Mouse (Mus musculus) heart, postnatal 10 days (tissue): ENCODE measurements around the gene Col20a1. TPM values are rescaled to one million over a fixed set of nuclear protein-coding genes. Genes with fewer than 3 reads are reported as not detected.

Experiments
- DNase-seq, 2 experiments: peaks; one replicate each; pipeline ENCODE4 v3.0.0; 2021
- intact Hi-C: fragments of 180-260 bp; cut with DNase I; formaldehyde crosslinking; loops from one replicate; pipeline ENCODE4 v1.15.1; 2025
- total RNA-seq, 2 experiments: library from RNA; stranded (reverse); gene quantifications; 2 replicates each; pipeline ENCODE4 v1.2.3; 2021

Gene Col20a1
- total RNA-seq: under 1 TPM; 0.62 to 0.92 TPM

- intact Hi-C loops: no loop called here
- DNase-seq: no peak
These were observed at the start of gene Col20a1 for GRCm38 (mm10) chr2:180986449-180986848. Gene Col20a1, plus strand, starts transcription at chr2:180986535.

GRCm38 (mm10) chr2:180940187-180940586 is 46.1 kb upstream of the Col20a1 start:
- intact Hi-C loops: no loop called here
- DNase-seq: no peak

- no peak for DNase-seq
- intact Hi-C loops: no loop called here
These were observed 44.5 kb upstream of the Col20a1 start for GRCm38 (mm10) chr2:180941869-180942268.

- no peak for DNase-seq
- intact Hi-C loops: no loop called here
These were observed 36.4 kb upstream of the Col20a1 start for GRCm38 (mm10) chr2:180949947-180950346.

GRCm38 (mm10) chr2:180952731-180953171 is 33.6 kb upstream of the Col20a1 start:
- intact Hi-C loops: no loop called here
- peak in 1 of 2 experiments; percentile 20 for DNase-seq

- DNase-seq: no peak
- intact Hi-C loops: no loop called here
These were observed 32.7 kb upstream of the Col20a1 start for GRCm38 (mm10) chr2:180953638-180954037.

- DNase-seq: peak; percentile 54 to 57
- intact Hi-C loops: no loop called here
These were observed 32.0 kb upstream of the Col20a1 start, which contains the start of gene Nkain4 for GRCm38 (mm10) chr2:180954061-180955047. Gene Nkain4, minus strand, starts transcription at chr2:180954699.

- no peak for DNase-seq
- intact Hi-C loops: no loop called here
These were observed 26.7 kb upstream of the Col20a1 start for GRCm38 (mm10) chr2:180959605-180960004.

GRCm38 (mm10) chr2:180960187-180960586 is 26.1 kb upstream of the Col20a1 start:
- no peak for DNase-seq
- intact Hi-C loops: no loop called here

GRCm38 (mm10) chr2:180962616-180963308 is 23.6 kb upstream of the Col20a1 start:
- intact Hi-C loops: loop anchor here (1.0 kb wide), 1 partner anchor 37 kb away; no protein-coding TSS in a partner anchor
- DNase-seq: no peak

- peak; percentile 69 to 82 for DNase-seq
- intact Hi-C loops: loop anchor here (1.0 kb wide), 1 partner anchor 39 kb away; no protein-coding TSS in a partner anchor
These were observed 22.4 kb upstream of the Col20a1 start for GRCm38 (mm10) chr2:180963956-180964355.

GRCm38 (mm10) chr2:180966092-180966882 is 20.0 kb upstream of the Col20a1 start:
- DNase-seq: peak; percentile 29 to 38
- intact Hi-C loops: no loop called here

- intact Hi-C loops: no loop called here
These were observed 19.1 kb upstream of the Col20a1 start, which contains the start of gene Arfgap1 for GRCm38 (mm10) chr2:180967010-180967763. Gene Arfgap1, plus strand, starts transcription at chr2:180967225.

GRCm38 (mm10) chr2:180981133-180981532 is 5.2 kb upstream of the Col20a1 start:
- no peak for DNase-seq
- intact Hi-C loops: no loop called here

More at GRCm38 (mm10) chr2:180967010-180967763, 19.1 kb upstream of the Col20a1 start, which contains the start of gene Arfgap1:
- DNase-seq: peak; percentile 95 to 96

GRCm38 (mm10) chr2:180985635-180986034 is 700 bp upstream of the Col20a1 start:
- DNase-seq: no peak
- intact Hi-C loops: no loop called here

GRCm38 (mm10) chr2:180987001-180987400 is 666 bp downstream of the Col20a1 start:
- intact Hi-C loops: no loop called here
- no peak for DNase-seq

GRCm38 (mm10) chr2:180987432-180988030 is 1.2 kb downstream of the Col20a1 start:
- no peak for DNase-seq
- intact Hi-C loops: no loop called here

GRCm38 (mm10) chr2:180988347-180988913 is 2.1 kb downstream of the Col20a1 start:
- intact Hi-C loops: no loop called here
- DNase-seq: peak; percentile 21 to 35

GRCm38 (mm10) chr2:180988948-180989347 is 2.6 kb downstream of the Col20a1 start:
- no peak for DNase-seq
- intact Hi-C loops: no loop called here
